Mouse (Mus musculus) frontal cortex, adult (tissue): ENCODE data around the gene Olfr724.
"Not testable (repeated sequence)": the region's sequence is repeated elsewhere in the genome, so short reads cannot be mapped to it uniquely, and the experiment has no call there.

Source experiments
- ATAC-seq: cut with Nextera tagmentation; 2 replicates; pipeline ENCODE4 v1.9.2; 2017; ENCODE audit warnings: mild to moderate bottlenecking, moderate library complexity, mixed read lengths; ENCODE audit not compliant: low TSS enrichment

The Olfr724 gene

DNA sequence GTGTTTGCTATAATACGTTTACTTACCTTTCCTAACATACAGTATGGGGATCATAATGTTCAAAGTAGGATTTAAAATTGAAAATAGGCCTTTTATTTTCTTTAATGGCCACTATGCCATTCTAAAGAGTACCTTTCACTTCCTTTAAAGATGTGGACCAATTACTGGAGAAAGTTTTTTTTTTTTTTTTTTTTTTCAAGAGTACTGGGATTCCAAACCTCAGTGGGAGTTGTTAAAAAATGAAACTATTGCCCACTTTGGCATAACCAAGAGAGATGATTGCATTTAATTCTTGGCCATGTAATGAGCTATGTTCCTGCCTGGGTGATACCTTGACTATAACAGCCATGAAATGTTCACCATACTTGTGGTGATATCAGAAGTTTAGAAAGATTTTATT, at the start of gene Olfr724:
Gene Olfr724 (minus strand): TSS at position 101 of the 400 bp plus-strand sequence.
- ATAC-seq, result not testable (repeated sequence)

DNA sequence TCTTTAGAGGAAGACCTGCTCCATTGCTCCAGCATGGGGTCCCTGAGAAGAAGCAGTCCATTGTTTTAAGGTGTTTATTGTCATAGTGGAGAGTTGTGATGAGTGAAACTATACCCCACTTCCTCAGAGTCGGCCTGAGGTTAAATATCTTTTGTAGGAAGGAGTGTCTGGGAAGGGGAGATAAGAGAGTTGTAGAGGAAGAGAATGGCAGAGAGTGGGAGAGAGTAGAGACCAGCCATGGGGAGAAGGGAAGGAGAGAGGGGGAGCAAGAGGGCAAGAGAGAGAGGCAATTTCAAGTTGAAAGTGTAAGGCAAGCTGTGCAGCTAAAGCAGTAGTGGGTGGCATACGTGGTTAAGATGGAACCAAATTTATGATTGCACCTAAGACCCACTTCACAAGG, 7.2 kb downstream of the Olfr724 start:
- no peak for ATAC-seq

GRCm38 (mm10) chr14:49931687-49932086, 31.4 kb downstream of the Olfr724 start, which contains the start of gene Olfr723:
TSS of gene Olfr723 (minus strand) at chr14:49931787.
- ATAC-seq, result not testable (repeated sequence)
